Mouse (Mus musculus): ENCODE measurements at regions not wholly inside any gene's neighbourhood (a gene's known extent, or its start where the extent isn't known, plus 50 kb on each side); places are given as distances from the start of the nearest gene placed in this dataset.

DNA sequence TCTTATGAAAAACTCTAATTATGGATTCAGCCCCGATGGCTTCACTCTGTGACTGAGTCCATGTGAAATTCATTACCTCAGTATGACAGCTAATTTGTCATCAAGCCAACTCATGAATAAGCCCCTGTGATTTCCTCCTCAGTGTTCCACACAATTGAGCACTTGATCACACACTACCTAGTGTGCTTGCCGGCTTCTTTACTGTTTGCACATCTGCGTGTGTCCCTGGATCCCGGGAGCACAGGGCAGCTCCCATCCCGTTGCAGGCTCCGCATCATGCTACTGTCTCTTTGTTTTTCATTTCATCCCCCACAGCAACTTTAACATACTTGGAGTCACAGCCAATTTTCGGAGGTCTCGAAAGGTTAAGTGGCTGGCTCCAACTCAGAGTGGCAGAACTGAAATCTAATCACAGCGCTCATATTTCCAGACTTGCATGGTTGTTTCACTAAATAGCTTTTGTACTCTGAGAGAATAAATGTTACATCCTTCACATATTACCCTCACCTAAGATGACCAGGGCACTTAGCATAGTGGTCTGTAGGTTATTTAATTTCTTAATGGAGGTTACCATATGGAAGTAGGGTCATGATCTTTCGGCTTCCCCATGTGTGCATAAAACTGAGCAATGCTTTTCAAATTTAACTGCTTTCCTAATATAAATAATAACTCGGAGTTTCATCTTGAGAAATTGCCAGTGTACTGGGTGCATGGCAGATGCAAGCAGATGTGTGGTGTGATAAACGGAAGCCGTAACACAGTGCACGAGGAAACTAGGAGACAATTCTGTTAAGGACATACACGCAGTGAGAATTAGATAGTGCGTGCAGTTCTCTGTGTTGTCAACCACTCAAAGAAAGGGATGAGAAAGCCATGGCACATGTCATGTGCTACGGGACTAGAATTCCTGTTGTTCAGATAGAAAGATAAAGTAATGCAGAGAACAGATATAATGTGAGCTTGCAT is 313.0 kb upstream of the 5930422O12Rik start:
- peaks cover 10% of the 10 kb centered on the region; the same call in 1 of the 2 replicates for H3K4me1 ChIP-seq (replicated peaks)
- no peak overlapping the region for H3K27ac ChIP-seq
- WGBS, result 77% methylated on average over 17 of the region's 17 CpGs

DNA sequence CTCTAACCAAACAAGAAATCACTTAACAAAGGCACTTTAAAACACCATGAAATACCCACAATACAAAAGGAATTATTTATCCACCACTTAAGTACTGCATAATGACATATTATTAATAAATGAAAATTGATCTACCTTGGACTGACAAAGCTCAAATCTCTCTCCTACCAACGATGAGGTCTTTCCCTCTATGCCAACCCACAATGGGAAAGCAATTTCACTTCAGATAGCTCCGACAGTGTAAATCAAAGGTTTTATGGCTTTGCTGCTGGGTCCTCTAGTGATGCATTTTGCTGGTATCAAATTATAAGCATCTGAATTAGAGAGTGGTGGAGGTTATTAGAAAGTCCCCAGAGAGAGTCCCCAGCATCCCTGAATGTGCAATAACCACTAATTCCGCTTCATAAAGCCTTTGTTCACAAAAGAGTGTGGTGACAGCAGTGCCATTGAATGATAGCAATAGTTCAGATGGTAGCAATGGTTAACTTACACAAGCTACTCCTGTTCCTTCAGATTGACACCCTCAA is 305.4 kb upstream of the 5930422O12Rik start:
- ATAC-seq, result no peak
- 76% methylated on average over 3 of the region's 3 CpGs for WGBS

More for the DNA sequence above, 313.0 kb upstream of the 5930422O12Rik start:
- no peak overlapping the region for H3K9ac ChIP-seq (replicated peaks)
- H3K36me3 ChIP-seq, result no peaks in the 10 kb centered on the region
- H3K9me3 ChIP-seq, result no peaks in the 10 kb centered on the region
- H3K4me3 ChIP-seq (replicated peaks), result no peak overlapping the region
- H3K27me3 ChIP-seq, result no peaks in the 10 kb centered on the region
- H3K4me2 ChIP-seq (replicated peaks), result no peak overlapping the region
- ATAC-seq, result peak; percentile 79

DNA sequence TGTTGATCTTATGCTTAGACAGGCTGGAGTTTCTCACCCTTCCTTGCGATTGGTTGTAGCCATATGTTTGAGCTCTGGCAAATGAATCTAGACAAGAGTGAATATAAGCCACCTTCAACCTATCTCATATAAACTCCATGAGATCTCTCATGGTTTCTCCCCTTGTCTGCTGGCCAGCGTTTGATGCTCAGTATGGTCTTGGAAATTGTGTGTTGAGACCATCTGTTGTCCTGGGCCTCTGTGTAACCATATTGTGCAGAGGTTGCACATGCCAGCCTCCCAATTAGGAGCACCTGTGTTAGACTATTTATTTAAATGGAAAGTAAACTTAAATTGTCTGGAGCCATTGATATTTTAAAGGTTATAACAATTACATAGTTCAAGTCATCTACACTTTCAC is 301.5 kb upstream of the 5930422O12Rik start:
- H3K4me3 ChIP-seq (replicated peaks), result no peak overlapping the region
- no peak overlapping the region for H3K27ac ChIP-seq
- H3K36me3 ChIP-seq, result no peaks in the 10 kb centered on the region
- H3K4me2 ChIP-seq (replicated peaks), result no peak overlapping the region
- no peaks in the 10 kb centered on the region for H3K9me3 ChIP-seq
- no peak overlapping the region for H3K9ac ChIP-seq (replicated peaks)
- no peaks in the 10 kb centered on the region for H3K27me3 ChIP-seq
- no peaks in the 10 kb centered on the region for H3K4me1 ChIP-seq (replicated peaks)
- WGBS, result 92% methylated on average over 2 of the region's 2 CpGs
- no peak for ATAC-seq

More for the DNA sequence above, 305.4 kb upstream of the 5930422O12Rik start:
- no peak overlapping the region for H3K4me3 ChIP-seq (replicated peaks)
- no peaks in the 10 kb centered on the region for H3K36me3 ChIP-seq
- H3K4me1 ChIP-seq (replicated peaks), result no peaks in the 10 kb centered on the region
- H3K27me3 ChIP-seq, result no peaks in the 10 kb centered on the region
- no peaks in the 10 kb centered on the region for H3K9me3 ChIP-seq
- no peak overlapping the region for H3K4me2 ChIP-seq (replicated peaks)
- no peak overlapping the region for H3K27ac ChIP-seq
- no peak overlapping the region for H3K9ac ChIP-seq (replicated peaks)

DNA sequence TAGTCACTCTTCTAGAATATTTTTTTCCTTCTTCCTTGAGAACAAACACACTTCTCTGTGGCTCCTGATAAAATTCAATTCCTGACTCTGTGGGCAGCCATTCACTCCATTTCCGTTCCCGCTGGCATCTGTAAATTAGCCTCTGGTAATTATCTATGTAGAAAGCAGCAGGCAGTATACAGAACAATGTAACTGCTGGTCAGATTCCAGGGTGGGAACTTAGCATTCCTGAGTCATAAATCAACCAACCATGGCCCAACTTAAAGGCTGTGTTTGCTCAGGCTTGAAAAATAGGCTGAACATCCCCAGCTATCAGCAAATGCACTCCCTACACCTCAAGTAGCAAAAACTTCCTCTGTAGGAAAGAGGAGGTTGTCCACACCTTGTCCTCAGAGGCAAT is 289.6 kb upstream of the 5930422O12Rik start:
- no peaks in the 10 kb centered on the region for H3K27me3 ChIP-seq
- no peak overlapping the region for H3K9ac ChIP-seq (replicated peaks)
- H3K4me2 ChIP-seq (replicated peaks), result no peak overlapping the region
- no peak overlapping the region for H3K27ac ChIP-seq
- no peaks in the 10 kb centered on the region for H3K9me3 ChIP-seq
- ATAC-seq, result no peak
- 18% methylated on average over 2 of the region's 2 CpGs for WGBS
- no peak overlapping the region for H3K4me3 ChIP-seq (replicated peaks)
- no peaks in the 10 kb centered on the region for H3K36me3 ChIP-seq
- H3K4me1 ChIP-seq (replicated peaks), result no peaks in the 10 kb centered on the region

DNA sequence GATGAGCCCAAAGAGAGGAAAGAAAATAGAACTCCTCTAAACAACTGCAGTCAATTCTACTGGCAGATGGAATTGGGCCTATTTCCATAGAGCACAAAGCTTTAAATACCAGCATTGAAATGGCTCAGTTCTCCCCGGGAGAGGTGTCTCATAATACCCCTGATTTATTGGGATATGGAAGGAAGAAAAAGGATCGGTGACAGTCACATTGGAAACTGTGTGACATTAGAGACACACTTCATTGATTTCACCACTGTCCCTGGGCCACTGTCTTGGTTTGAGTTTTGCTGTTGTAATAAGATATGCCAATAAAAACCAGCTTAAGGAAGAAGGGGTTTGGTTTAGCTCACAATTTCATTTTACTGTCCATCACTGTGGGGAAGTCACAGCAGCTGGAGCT is 288.7 kb upstream of the 5930422O12Rik start:
- no peak for ATAC-seq

DNA sequence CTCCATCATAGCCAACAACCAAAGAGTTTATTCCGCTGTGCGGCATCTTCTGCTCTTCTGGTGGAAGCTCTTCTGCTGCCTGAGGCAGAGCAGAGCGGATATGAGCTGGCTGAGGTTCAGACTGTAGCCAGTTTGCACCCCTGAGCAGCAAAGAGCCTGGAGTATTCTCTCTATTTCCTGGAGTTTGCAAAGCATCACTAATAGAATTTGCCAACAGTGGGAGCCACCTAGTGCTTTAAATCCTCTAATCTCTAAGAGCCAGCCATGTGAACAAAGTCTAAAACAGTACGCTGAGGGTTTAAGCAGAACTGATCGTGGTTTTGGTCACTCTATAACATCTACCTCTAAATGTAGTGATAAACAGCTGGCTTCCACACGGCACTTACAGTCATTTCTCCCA is 250.9 kb upstream of the 5930422O12Rik start:
- H3K27ac ChIP-seq, result no peak overlapping the region
- no peak overlapping the region for H3K4me2 ChIP-seq (replicated peaks)
- H3K9ac ChIP-seq (replicated peaks), result no peak overlapping the region
- H3K27me3 ChIP-seq, result no peaks in the 10 kb centered on the region
- H3K4me3 ChIP-seq (replicated peaks), result no peak overlapping the region
- no peaks in the 10 kb centered on the region for H3K36me3 ChIP-seq
- no peaks in the 10 kb centered on the region for H3K4me1 ChIP-seq (replicated peaks)
- no peak for ATAC-seq
- H3K9me3 ChIP-seq, result no peaks in the 10 kb centered on the region
- 86% methylated on average over 6 of the region's 6 CpGs for WGBS

More for the DNA sequence above, 288.7 kb upstream of the 5930422O12Rik start:
- Histone ChIP-seq H3K9ac (replicated peaks) (no peak overlapping the region), H3K4me2 (replicated peaks) (no peak overlapping the region), H3K9me3 (no peaks in the 10 kb centered on the region), H3K36me3 (no peaks in the 10 kb centered on the region), H3K27ac (no peak overlapping the region), H3K4me3 (replicated peaks) (no peak overlapping the region), H3K27me3 (no peaks in the 10 kb centered on the region), H3K4me1 (replicated peaks) (no peaks in the 10 kb centered on the region)
- 37% methylated on average over 2 of the region's 2 CpGs for WGBS

DNA sequence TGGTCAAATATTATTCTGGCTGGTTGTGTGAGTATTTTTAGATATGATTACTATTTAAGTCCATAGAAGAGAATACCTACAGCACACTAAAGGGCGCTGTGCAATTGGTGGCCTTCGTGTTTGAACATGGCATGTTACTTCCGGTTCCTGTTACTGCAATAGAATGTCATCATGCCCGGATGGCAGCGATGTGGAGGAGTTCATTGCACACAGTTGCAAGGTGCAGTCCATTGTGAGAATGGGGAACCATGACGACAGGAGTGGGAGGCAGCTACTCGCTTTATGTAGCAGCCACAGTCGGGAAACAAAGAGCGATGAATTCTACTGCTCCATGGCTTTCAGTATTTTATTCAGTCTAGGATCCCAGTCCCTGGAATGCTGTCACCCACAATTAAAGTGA is 245.5 kb upstream of the 5930422O12Rik start:
- no peaks in the 10 kb centered on the region for H3K27me3 ChIP-seq
- no peaks in the 10 kb centered on the region for H3K9me3 ChIP-seq
- no peaks in the 10 kb centered on the region for H3K36me3 ChIP-seq
- no peak for ATAC-seq
- H3K4me1 ChIP-seq (replicated peaks), result no peaks in the 10 kb centered on the region
- no peak overlapping the region for H3K27ac ChIP-seq
- H3K4me3 ChIP-seq (replicated peaks), result no peak overlapping the region
- no peak overlapping the region for H3K9ac ChIP-seq (replicated peaks)
- H3K4me2 ChIP-seq (replicated peaks), result no peak overlapping the region
- WGBS, result 67% methylated on average over 9 of the region's 9 CpGs
